Mouse (Mus musculus): ENCODE results near the gene Hs3st5. TPM values are rescaled to one million over a fixed set of nuclear protein-coding genes. Genes with fewer than 3 reads are reported as not detected.

Gene Hs3st5
- total and polyA plus RNA-seq, 3 experiments = not detected

DNA sequence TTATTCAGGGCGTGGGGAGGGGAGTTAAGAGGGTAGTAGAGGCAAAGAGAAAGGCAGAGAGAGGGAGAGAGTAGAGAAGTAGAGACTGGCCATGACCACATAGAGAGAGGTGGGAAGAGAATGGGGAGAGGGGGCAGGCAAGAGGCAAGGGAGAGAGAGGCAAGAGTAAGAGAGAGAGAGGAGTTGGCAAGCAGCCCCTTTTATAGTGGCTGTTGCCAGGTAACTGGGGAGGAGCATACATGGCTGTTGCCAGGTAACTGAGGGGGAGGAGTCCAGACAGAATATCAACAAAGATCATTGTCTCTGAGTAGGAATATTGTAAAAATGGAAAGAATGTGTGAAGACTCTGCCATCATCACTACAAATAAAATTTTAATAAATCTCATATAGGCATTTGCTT is 243.4 kb downstream of the Hs3st5 start:
- Histone ChIP-seq H3K27me3 (replicated peaks) (no peaks in the 10 kb centered on the region), H3K79me2 (replicated peaks; ENCODE audit: control insufficient read depth, extremely low read depth, insufficient read depth, poor library complexity, severe bottlenecking) (no peaks in the 10 kb centered on the region), H3K9ac (ENCODE audit: insufficient read depth, low read depth) (no peak overlapping the region), H3K9me3 (replicated peaks; ENCODE audit: low read length) (no peaks in the 10 kb centered on the region), H3K36me3 (replicated peaks in 1 of 2; ENCODE audit: control insufficient read depth in 1 of 2, insufficient read depth in 1 of 2, low read length in 1 of 2) (no peaks in the 10 kb centered on the region), H3K27ac (ENCODE audit: insufficient read depth, low read depth) (no peak overlapping the region), H3K4me1 (ENCODE audit: control insufficient read depth in 1 of 2, insufficient read depth in 2 of 2) (peaks cover 0 to 9% of the 10 kb centered on the region in 2 experiments; a peak in 2 of 4 replicates), H3K4me3 (replicated peaks in 1 of 3; ENCODE audit: low read depth in 2 of 3, low read length in 2 of 3, poor library complexity in 1 of 3) (no peak overlapping the region), H3K4me2 (ENCODE audit: insufficient read depth, low read depth, poor library complexity, severe bottlenecking) (no peak overlapping the region)
- in situ Hi-C loops (cut with MboI; ENCODE audit: low pct_ligation_motif_present, low pct_unique_long_range_greater_than_20kb, low sequenced_read_pairs) (no loop called here), dilution Hi-C loops (cut with MboI; ENCODE audit: extremely low pct_ligation_motif_present, extremely low pct_unique_long_range_greater_than_20kb, low sequenced_read_pairs) (no loop called here)
- TF ChIP-seq CHD1 (IDR thresholded peaks at IDR 0.05; ENCODE audit: low read depth, low read length) (no peak), HCFC1 (IDR thresholded peaks at IDR 0.05; ENCODE audit: low read depth, low read length) (no peak), TCF12 (IDR thresholded peaks at IDR 0.05; ENCODE audit: low read depth, low read length) (no peak), ZKSCAN1 (IDR thresholded peaks at IDR 0.05; ENCODE audit: borderline replicate concordance, low read depth, low read length) (no peak), E2F4 (IDR thresholded peaks at IDR 0.05; ENCODE audit: insufficient replicate concordance, low read depth, low read length) (no peak), CTCF (conservative IDR thresholded peaks at IDR 0.05 in 1 of 2, IDR thresholded peaks at IDR 0.05 in 1 of 2; ENCODE audit: low read depth in 2 of 2, low read length in 2 of 2) (no peak), PAX5 (IDR thresholded peaks at IDR 0.05; ENCODE audit: low read length) (no peak), CHD2 (IDR thresholded peaks at IDR 0.05; ENCODE audit: low read length) (no peak), JUND (conservative IDR thresholded peaks at IDR 0.05; ENCODE audit: low read depth, low read length) (no peak)
- DNase-seq (ENCODE audit: extremely low read depth) = no peak

DNA sequence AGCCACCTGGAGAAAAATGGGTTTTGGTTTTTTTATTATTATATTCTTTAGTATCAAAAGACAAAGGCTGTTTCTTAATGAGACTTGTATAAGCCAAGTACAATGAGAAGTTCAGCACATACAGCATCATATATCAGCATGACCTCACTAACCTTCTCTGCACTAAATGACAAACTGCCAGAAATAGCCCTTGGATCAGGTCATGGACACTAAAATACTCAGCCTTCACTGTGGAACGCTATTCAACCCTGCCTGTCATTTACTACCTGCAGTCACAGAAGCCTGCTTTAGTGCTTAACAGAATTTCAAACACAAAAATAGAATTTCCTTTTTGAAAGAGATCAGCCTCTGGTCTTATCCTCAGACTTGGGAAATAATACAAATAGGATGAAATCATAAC is 247.9 kb downstream of the Hs3st5 start:
- in situ Hi-C loops (cut with MboI; ENCODE audit: low pct_ligation_motif_present, low pct_unique_long_range_greater_than_20kb, low sequenced_read_pairs) = no loop called here
- DNase-seq (ENCODE audit: extremely low read depth) = no peak
- Histone ChIP-seq H3K9ac (ENCODE audit: insufficient read depth, low read depth) (no peak overlapping the region), H3K27ac (ENCODE audit: insufficient read depth, low read depth) (no peak overlapping the region), H3K79me2 (replicated peaks; ENCODE audit: control insufficient read depth, extremely low read depth, insufficient read depth, poor library complexity, severe bottlenecking) (no peaks in the 10 kb centered on the region), H3K27me3 (replicated peaks) (no peaks in the 10 kb centered on the region), H3K9me3 (replicated peaks; ENCODE audit: low read length) (no peaks in the 10 kb centered on the region), H3K36me3 (replicated peaks in 1 of 2; ENCODE audit: control insufficient read depth in 1 of 2, insufficient read depth in 1 of 2, low read length in 1 of 2) (no peaks in the 10 kb centered on the region), H3K4me2 (ENCODE audit: insufficient read depth, low read depth, poor library complexity, severe bottlenecking) (no peak overlapping the region), H3K4me3 (replicated peaks in 1 of 3; ENCODE audit: low read depth in 2 of 3, low read length in 2 of 3, poor library complexity in 1 of 3) (no peak overlapping the region), H3K4me1 (ENCODE audit: control insufficient read depth in 1 of 2, insufficient read depth in 2 of 2) (peaks cover 0 to 9% of the 10 kb centered on the region in 2 experiments; a peak in 2 of 4 replicates)
- TF ChIP-seq EP300 (IDR thresholded peaks at IDR 0.05; ENCODE audit: low read length) = no peak
- no peak for TF ChIP-seq MAFK (IDR thresholded peaks at IDR 0.05; ENCODE audit: insufficient replicate concordance, low read length)
- TF ChIP-seq PAX5 (IDR thresholded peaks at IDR 0.05; ENCODE audit: low read length) = no peak
- no peak for TF ChIP-seq USF2 (conservative IDR thresholded peaks at IDR 0.05; ENCODE audit: low read depth, low read length)
- TF ChIP-seq POLR2A (IDR thresholded peaks at IDR 0.05; ENCODE audit: low read depth, low read length) = no peak
- TF ChIP-seq TBP (conservative IDR thresholded peaks at IDR 0.05; ENCODE audit: low read depth, low read length) = no peak
- TF ChIP-seq MAX (IDR thresholded peaks at IDR 0.05; ENCODE audit: low read length) = no peak
- no peak for TF ChIP-seq SIN3A (IDR thresholded peaks at IDR 0.05; ENCODE audit: low read length)
- dilution Hi-C loops (cut with MboI; ENCODE audit: extremely low pct_ligation_motif_present, extremely low pct_unique_long_range_greater_than_20kb, low sequenced_read_pairs) = no loop called here

DNA sequence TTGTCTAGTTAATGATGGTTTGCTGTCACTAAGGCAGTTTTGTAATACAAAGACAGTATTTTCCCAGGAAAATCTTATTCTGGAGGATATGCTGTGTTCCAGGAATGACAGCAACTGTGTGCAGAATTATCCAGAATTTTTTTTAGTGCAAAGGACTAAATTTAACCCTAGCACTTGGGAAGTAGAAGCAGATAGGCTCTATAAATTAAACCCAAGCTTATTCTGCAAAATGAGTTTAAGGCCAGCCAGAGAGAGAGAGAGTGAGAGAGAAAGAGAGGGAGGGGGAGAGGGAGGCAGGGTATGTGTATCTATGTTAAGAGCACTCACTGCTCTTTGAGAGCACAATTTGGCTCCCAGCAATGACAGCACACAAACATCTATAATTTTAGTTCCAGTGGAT is 267.0 kb downstream of the Hs3st5 start:
- in situ Hi-C loops (cut with MboI; ENCODE audit: low pct_ligation_motif_present, low pct_unique_long_range_greater_than_20kb, low sequenced_read_pairs) (no loop called here), dilution Hi-C loops (cut with MboI; ENCODE audit: extremely low pct_ligation_motif_present, extremely low pct_unique_long_range_greater_than_20kb, low sequenced_read_pairs) (no loop called here)
- H3K9me3 ChIP-seq (replicated peaks; ENCODE audit: low read length) = no peaks in the 10 kb centered on the region
- no peak for DNase-seq (ENCODE audit: extremely low read depth)
- no peaks in the 10 kb centered on the region for H3K27me3 ChIP-seq (replicated peaks)
- no peaks in the 10 kb centered on the region for H3K36me3 ChIP-seq (replicated peaks in 1 of 2; ENCODE audit: control insufficient read depth in 1 of 2, insufficient read depth in 1 of 2, low read length in 1 of 2)
- no peak overlapping the region for H3K27ac ChIP-seq (ENCODE audit: insufficient read depth, low read depth)
- H3K9ac ChIP-seq (ENCODE audit: insufficient read depth, low read depth) = no peak overlapping the region
- no peaks in the 10 kb centered on the region for H3K79me2 ChIP-seq (replicated peaks; ENCODE audit: control insufficient read depth, extremely low read depth, insufficient read depth, poor library complexity, severe bottlenecking)
- no peak overlapping the region for H3K4me3 ChIP-seq (replicated peaks in 1 of 3; ENCODE audit: low read depth in 2 of 3, low read length in 2 of 3, poor library complexity in 1 of 3)
- TF ChIP-seq PAX5 (IDR thresholded peaks at IDR 0.05; ENCODE audit: low read length) = no peak
- no peak for TF ChIP-seq ZC3H11A (IDR thresholded peaks at IDR 0.05; ENCODE audit: low read depth, low read length)
- no peak for TF ChIP-seq SMC3 (IDR thresholded peaks at IDR 0.05; ENCODE audit: low read depth, low read length)
- no peak for TF ChIP-seq USF2 (conservative IDR thresholded peaks at IDR 0.05; ENCODE audit: low read depth, low read length)
- TF ChIP-seq EP300 (IDR thresholded peaks at IDR 0.05; ENCODE audit: low read length) = no peak
- no peak for TF ChIP-seq E2F4 (IDR thresholded peaks at IDR 0.05; ENCODE audit: insufficient replicate concordance, low read depth, low read length)
- TF ChIP-seq SIN3A (IDR thresholded peaks at IDR 0.05; ENCODE audit: low read length) = no peak
- TF ChIP-seq ELF1 (IDR thresholded peaks at IDR 0.05; ENCODE audit: low read depth, low read length) = no peak
- TF ChIP-seq USF1 (IDR thresholded peaks at IDR 0.05; ENCODE audit: low read depth, low read length) = no peak
- TF ChIP-seq TBP (conservative IDR thresholded peaks at IDR 0.05; ENCODE audit: low read depth, low read length) = no peak
- no peak for TF ChIP-seq MAZ (IDR thresholded peaks at IDR 0.05; ENCODE audit: low read depth, low read length)
- TF ChIP-seq JUND (conservative IDR thresholded peaks at IDR 0.05; ENCODE audit: low read depth, low read length) = no peak
- TF ChIP-seq HCFC1 (IDR thresholded peaks at IDR 0.05; ENCODE audit: low read depth, low read length) = no peak
- no peak for TF ChIP-seq BHLHE40 (IDR thresholded peaks at IDR 0.05; ENCODE audit: low read depth, low read length)
- no peak for TF ChIP-seq JUN (IDR thresholded peaks at IDR 0.05; ENCODE audit: insufficient read depth, low read depth, low read length)
- no peak for TF ChIP-seq KAT2A (IDR thresholded peaks at IDR 0.05; ENCODE audit: insufficient replicate concordance, low read length)
- no peak for TF ChIP-seq ZMIZ1 (IDR thresholded peaks at IDR 0.05; ENCODE audit: low read depth, low read length)
- no peak for TF ChIP-seq MAFK (IDR thresholded peaks at IDR 0.05; ENCODE audit: insufficient replicate concordance, low read length)
- no peak for TF ChIP-seq NELFE (IDR thresholded peaks at IDR 0.05; ENCODE audit: low read depth, low read length)
- H3K4me1 ChIP-seq (ENCODE audit: control insufficient read depth in 1 of 2, insufficient read depth in 2 of 2) = no peaks in the 10 kb centered on the region
- no peak overlapping the region for H3K4me2 ChIP-seq (ENCODE audit: insufficient read depth, low read depth, poor library complexity, severe bottlenecking)

All from CH12.LX (cell line).